Mouse (Mus musculus): Measurements from ENCODE around the gene Tekt1. TPM values are rescaled to one million over a fixed set of nuclear protein-coding genes. Genes with fewer than 3 reads are reported as not detected.
A peak's percentile ranks its signal among the peaks of the same experiment; 100 is the strongest.

Tekt1 gene
- polyA plus RNA-seq, 2 experiments, result 1.3 to 2.2 TPM

GRCm38 (mm10) chr11:72396621-72397020 is 34.4 kb upstream of the Tekt1 start:
- H3K9me3 ChIP-seq (ENCODE audit: control insufficient read depth, low read length), result no peaks in the 10 kb centered on the region
- H3K27me3 ChIP-seq (ENCODE audit: control insufficient read depth, insufficient read depth, low read length), result no peaks in the 10 kb centered on the region
- peaks cover 6% of the 10 kb centered on the region; the same call in 1 of the 2 replicates for H3K36me3 ChIP-seq (ENCODE audit: control insufficient read depth, insufficient read depth, low read length)
- H3K4me2 ChIP-seq (replicated peaks; ENCODE audit: low read depth, low read length, severe bottlenecking), result no peak overlapping the region
- WGBS, result 63% methylated on average over 7 of the region's 7 CpGs
- ATAC-seq (ENCODE audit: low FRiP score, low read depth) (peak; percentile 31; the same call in 1 of the 2 replicates), DNase-seq (ENCODE audit: low spot score) (peak; percentile 45)
- H3K27ac ChIP-seq (replicated peaks; ENCODE audit: low read depth, low read length), result peak overlapping the region; percentile 61
- no peak overlapping the region for H3K4me3 ChIP-seq (replicated peaks; ENCODE audit: low read length)
- H3K9ac ChIP-seq (ENCODE audit: low read depth, low read length, severe bottlenecking), result no peak overlapping the region
- peaks cover 18% of the 10 kb centered on the region for H3K4me1 ChIP-seq (ENCODE audit: control insufficient read depth, insufficient read depth, low read length)
- no peak for TF ChIP-seq POLR2A (IDR thresholded peaks at IDR 0.05; ENCODE audit: borderline replicate concordance, extremely low read depth, insufficient read depth, insufficient read length)

DNA sequence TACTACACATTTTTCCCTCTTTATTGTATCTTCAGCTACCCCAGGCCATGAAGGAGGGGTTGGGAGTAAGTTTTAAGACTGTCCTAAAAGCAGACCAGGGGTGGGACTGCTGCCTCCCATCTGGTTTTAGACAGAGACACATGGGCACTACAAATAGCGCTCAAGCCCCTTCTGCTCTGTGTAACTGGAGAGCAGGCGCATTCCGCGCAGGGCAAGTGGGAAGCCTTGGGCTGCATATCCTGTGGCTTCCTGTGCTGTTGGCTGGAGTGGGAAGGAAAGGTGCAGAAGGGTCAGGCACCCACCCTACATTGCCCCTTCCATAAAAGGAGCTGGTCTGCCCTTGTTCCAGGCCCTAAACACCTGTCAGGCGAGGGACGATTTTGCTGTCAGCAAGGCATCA is 33.4 kb upstream of the Tekt1 start:
- no peak for TF ChIP-seq POLR2A (IDR thresholded peaks at IDR 0.05; ENCODE audit: borderline replicate concordance, extremely low read depth, insufficient read depth, insufficient read length)
- H3K4me1 ChIP-seq (ENCODE audit: control insufficient read depth, insufficient read depth, low read length), result peaks cover 18% of the 10 kb centered on the region
- H3K9me3 ChIP-seq (ENCODE audit: control insufficient read depth, low read length), result no peaks in the 10 kb centered on the region
- H3K9ac ChIP-seq (ENCODE audit: low read depth, low read length, severe bottlenecking), result no peak overlapping the region
- peak; percentile 48 for ATAC-seq (ENCODE audit: low FRiP score, low read depth)
- H3K36me3 ChIP-seq (ENCODE audit: control insufficient read depth, insufficient read depth, low read length), result no peaks in the 10 kb centered on the region; the same call in 1 of the 2 replicates
- H3K27ac ChIP-seq (replicated peaks; ENCODE audit: low read depth, low read length), result no peak overlapping the region; the same call in 1 of the 2 replicates
- no peak overlapping the region for H3K4me2 ChIP-seq (replicated peaks; ENCODE audit: low read depth, low read length, severe bottlenecking)
- 38% methylated on average over 6 of the region's 6 CpGs for WGBS
- H3K27me3 ChIP-seq (ENCODE audit: control insufficient read depth, insufficient read depth, low read length), result no peaks in the 10 kb centered on the region
- DNase-seq (ENCODE audit: low spot score), result no peak
- H3K4me3 ChIP-seq (replicated peaks; ENCODE audit: low read length), result no peak overlapping the region

GRCm38 (mm10) chr11:72394694-72395093 is 32.5 kb upstream of the Tekt1 start:
- 83% methylated on average over 2 of the region's 2 CpGs for WGBS

GRCm38 (mm10) chr11:72393669-72394068 is 31.4 kb upstream of the Tekt1 start:
- H3K27ac ChIP-seq (replicated peaks; ENCODE audit: low read depth, low read length), result no peak overlapping the region
- ATAC-seq (ENCODE audit: low FRiP score, low read depth) (no peak), DNase-seq (ENCODE audit: low spot score) (peak; percentile 22)
- no peak overlapping the region for H3K4me3 ChIP-seq (replicated peaks; ENCODE audit: low read length)
- no peaks in the 10 kb centered on the region for H3K36me3 ChIP-seq (ENCODE audit: control insufficient read depth, insufficient read depth, low read length)
- H3K9ac ChIP-seq (ENCODE audit: low read depth, low read length, severe bottlenecking), result no peak overlapping the region
- no peak overlapping the region for H3K4me2 ChIP-seq (replicated peaks; ENCODE audit: low read depth, low read length, severe bottlenecking)
- WGBS, result 33% methylated on average over 5 of the region's 5 CpGs
- no peaks in the 10 kb centered on the region for H3K27me3 ChIP-seq (ENCODE audit: control insufficient read depth, insufficient read depth, low read length)
- peaks cover 25% of the 10 kb centered on the region for H3K4me1 ChIP-seq (ENCODE audit: control insufficient read depth, insufficient read depth, low read length)
- no peak for TF ChIP-seq POLR2A (IDR thresholded peaks at IDR 0.05; ENCODE audit: borderline replicate concordance, extremely low read depth, insufficient read depth, insufficient read length)
- H3K9me3 ChIP-seq (ENCODE audit: control insufficient read depth, low read length), result no peaks in the 10 kb centered on the region

More at GRCm38 (mm10) chr11:72394694-72395093, 32.5 kb upstream of the Tekt1 start:
- no peak for ATAC-seq (ENCODE audit: low FRiP score, low read depth)
- Histone ChIP-seq H3K9me3 (ENCODE audit: control insufficient read depth, low read length) (no peaks in the 10 kb centered on the region), H3K36me3 (ENCODE audit: control insufficient read depth, insufficient read depth, low read length) (no peaks in the 10 kb centered on the region; the same call in 1 of the 2 replicates), H3K4me2 (replicated peaks; ENCODE audit: low read depth, low read length, severe bottlenecking) (no peak overlapping the region), H3K9ac (ENCODE audit: low read depth, low read length, severe bottlenecking) (no peak overlapping the region), H3K4me1 (ENCODE audit: control insufficient read depth, insufficient read depth, low read length) (peaks cover 21% of the 10 kb centered on the region), H3K27ac (replicated peaks; ENCODE audit: low read depth, low read length) (no peak overlapping the region), H3K4me3 (replicated peaks; ENCODE audit: low read length) (no peak overlapping the region), H3K27me3 (ENCODE audit: control insufficient read depth, insufficient read depth, low read length) (no peaks in the 10 kb centered on the region)
- TF ChIP-seq POLR2A (IDR thresholded peaks at IDR 0.05; ENCODE audit: borderline replicate concordance, extremely low read depth, insufficient read depth, insufficient read length), result no peak
- DNase-seq (ENCODE audit: low spot score), result no peak

DNA sequence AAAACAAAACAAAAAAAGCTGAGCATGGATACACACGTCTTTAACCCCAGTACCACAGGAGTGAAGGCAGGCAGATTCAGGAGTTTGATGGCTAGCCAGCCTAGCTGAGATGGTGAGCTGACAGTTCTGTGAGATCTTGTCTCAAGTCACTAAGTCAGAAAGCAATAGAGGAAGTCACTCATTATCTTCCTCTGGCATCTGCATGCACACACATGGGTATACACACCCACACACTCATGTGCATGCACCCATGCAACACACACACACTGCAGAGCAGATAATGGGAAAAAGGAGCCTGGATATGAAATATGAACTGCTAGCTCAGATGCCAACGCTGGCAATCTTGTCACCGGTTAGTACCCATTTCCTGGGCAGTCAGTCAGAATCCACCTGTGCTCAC is 31.0 kb upstream of the Tekt1 start:
- Histone ChIP-seq H3K4me3 (replicated peaks; ENCODE audit: low read length) (no peak overlapping the region), H3K27me3 (ENCODE audit: control insufficient read depth, insufficient read depth, low read length) (no peaks in the 10 kb centered on the region), H3K4me2 (replicated peaks; ENCODE audit: low read depth, low read length, severe bottlenecking) (no peak overlapping the region), H3K27ac (replicated peaks; ENCODE audit: low read depth, low read length) (no peak overlapping the region), H3K9ac (ENCODE audit: low read depth, low read length, severe bottlenecking) (no peak overlapping the region), H3K36me3 (ENCODE audit: control insufficient read depth, insufficient read depth, low read length) (no peaks in the 10 kb centered on the region), H3K4me1 (ENCODE audit: control insufficient read depth, insufficient read depth, low read length) (peaks cover 25% of the 10 kb centered on the region), H3K9me3 (ENCODE audit: control insufficient read depth, low read length) (no peaks in the 10 kb centered on the region)
- 76% methylated on average over 3 of the region's 3 CpGs for WGBS
- TF ChIP-seq POLR2A (IDR thresholded peaks at IDR 0.05; ENCODE audit: borderline replicate concordance, extremely low read depth, insufficient read depth, insufficient read length), result no peak
- ATAC-seq (ENCODE audit: low FRiP score, low read depth), result no peak
- no peak for DNase-seq (ENCODE audit: low spot score)

DNA sequence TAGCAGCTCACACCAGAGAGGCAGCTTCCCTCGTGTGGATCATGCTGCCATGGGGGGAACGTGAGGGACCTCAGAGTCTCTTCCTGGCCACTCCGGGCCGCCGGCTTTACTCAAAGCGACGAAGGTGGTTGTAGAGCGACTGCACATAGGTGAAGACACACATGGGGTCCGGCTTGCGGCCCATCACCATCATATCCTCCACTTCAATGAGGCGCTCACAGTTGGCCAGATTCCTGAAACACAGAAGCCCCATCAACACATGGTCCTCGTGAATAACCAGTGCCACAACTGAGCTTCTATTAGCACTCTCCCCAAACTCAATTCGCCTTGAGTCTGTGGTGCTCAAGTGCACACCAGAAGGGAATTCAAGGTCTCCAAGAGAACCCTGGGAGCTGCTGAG is 28.9 kb upstream of the Tekt1 start:
- no peak overlapping the region for H3K27ac ChIP-seq (replicated peaks; ENCODE audit: low read depth, low read length)
- DNase-seq (ENCODE audit: low spot score), result no peak
- no peaks in the 10 kb centered on the region for H3K9me3 ChIP-seq (ENCODE audit: control insufficient read depth, low read length)
- H3K9ac ChIP-seq (ENCODE audit: low read depth, low read length, severe bottlenecking), result no peak overlapping the region
- WGBS, result 86% methylated on average over 13 of the region's 13 CpGs
- H3K4me3 ChIP-seq (replicated peaks; ENCODE audit: low read length), result no peak overlapping the region
- H3K27me3 ChIP-seq (ENCODE audit: control insufficient read depth, insufficient read depth, low read length), result no peaks in the 10 kb centered on the region
- no peak for ATAC-seq (ENCODE audit: low FRiP score, low read depth)
- H3K4me2 ChIP-seq (replicated peaks; ENCODE audit: low read depth, low read length, severe bottlenecking), result no peak overlapping the region
- H3K4me1 ChIP-seq (ENCODE audit: control insufficient read depth, insufficient read depth, low read length), result peaks cover 10% of the 10 kb centered on the region
- H3K36me3 ChIP-seq (ENCODE audit: control insufficient read depth, insufficient read depth, low read length), result no peaks in the 10 kb centered on the region
- TF ChIP-seq POLR2A (IDR thresholded peaks at IDR 0.05; ENCODE audit: borderline replicate concordance, extremely low read depth, insufficient read depth, insufficient read length), result no peak
